Mouse (Mus musculus) bone marrow macrophage, adult 2 months (primary cell): ENCODE measurements around the gene Ciapin1.

Experiments
- CTCF ChIP-seq: IDR thresholded peaks from 2 replicates; pipeline ENCODE4 v1.5.1; 2012; ENCODE audit warnings: low read depth, mild to moderate bottlenecking, low read length, moderate library complexity
- POLR2A ChIP-seq: IDR thresholded peaks from 2 replicates; pipeline ENCODE4 v1.6.1; 2012; ENCODE audit warnings: mild to moderate bottlenecking, low read depth, low read length, borderline replicate concordance

- TF ChIP-seq CTCF (no peak), POLR2A (no peak)
Measured at GRCm38 (mm10) chr8:94825170-94825569, 13.0 kb downstream of the Ciapin1 start.
